Comparison of ENCODE assay signal across 8 mouse cellular contexts in the genomic region with DNA sequence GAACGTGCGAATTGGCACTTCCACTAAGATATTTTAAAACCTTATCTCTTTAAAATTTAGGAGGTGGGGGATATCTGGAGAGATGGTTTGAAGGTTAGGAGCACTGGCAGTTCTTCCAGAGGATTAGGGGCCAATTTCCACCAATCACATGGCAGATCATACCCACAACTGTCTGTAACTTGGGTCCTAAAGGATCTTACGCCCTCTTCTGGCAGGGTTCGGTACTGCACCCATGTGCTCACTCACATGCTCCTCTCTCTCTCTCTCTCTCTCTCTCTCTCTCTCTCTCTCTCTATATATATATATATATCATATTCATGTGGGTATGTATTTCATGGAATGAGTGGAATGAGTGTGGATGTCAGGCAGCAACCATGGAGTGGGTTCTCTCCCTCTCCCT.
DNase-seq lines count a peak whose midpoint lies in the region; ATAC-seq and TF ChIP-seq lines count a peak whose summit lies in the region.

No protein-coding gene starts in this region.

- peak; percentile 57 for TF ChIP-seq CTCF in stomach, postnatal 0 days (IDR thresholded peaks at IDR 0.05; ENCODE audit: low read depth)

- no peaks in the 10 kb centered on the region for H3K9me3 ChIP-seq in heart, embryonic 12.5 days (replicated peaks)
- no peaks in the 10 kb centered on the region for H3K9me3 ChIP-seq in stomach, postnatal 0 days (ENCODE audit: control insufficient read depth, low read length)
- H3K9me3 ChIP-seq in heart, embryonic 10.5 days, result no peaks in the 10 kb centered on the region

- H3K9ac ChIP-seq in heart, embryonic 12.5 days, result no peak overlapping the region
- H3K9ac ChIP-seq in stomach, postnatal 0 days (ENCODE audit: low read length), result no peak overlapping the region

- H3K36me3 ChIP-seq in heart, embryonic 12.5 days, result no peaks in the 10 kb centered on the region
- H3K36me3 ChIP-seq in stomach, postnatal 0 days (ENCODE audit: control insufficient read depth, insufficient read depth, low read length), result no peaks in the 10 kb centered on the region
- H3K36me3 ChIP-seq in heart, embryonic 10.5 days, result no peaks in the 10 kb centered on the region

- H3K4me1 ChIP-seq in heart, embryonic 12.5 days (replicated peaks), result no peaks in the 10 kb centered on the region
- H3K4me1 ChIP-seq in stomach, postnatal 0 days (replicated peaks; ENCODE audit: control insufficient read depth, insufficient read depth), result no peaks in the 10 kb centered on the region
- H3K4me1 ChIP-seq in heart, embryonic 10.5 days, result no peaks in the 10 kb centered on the region

- intact Hi-C loops in heart, postnatal 14 days (cut with DNase I), result loop anchor here (5.0 kb wide), 1 partner anchor 320 kb away; no protein-coding TSS in a partner anchor

- H3K4me3 ChIP-seq in heart, embryonic 12.5 days, result no peak overlapping the region
- H3K4me3 ChIP-seq in stomach, postnatal 0 days (ENCODE audit: low read depth, low read length), result no peak overlapping the region
- no peak overlapping the region for H3K4me3 ChIP-seq in heart, embryonic 10.5 days

- H3K27me3 ChIP-seq in heart, embryonic 12.5 days (replicated peaks), result no peaks in the 10 kb centered on the region
- no peaks in the 10 kb centered on the region for H3K27me3 ChIP-seq in stomach, postnatal 0 days (ENCODE audit: control insufficient read depth, insufficient read depth, low read length)
- no peaks in the 10 kb centered on the region; the same call in 1 of the 2 replicates for H3K27me3 ChIP-seq in heart, embryonic 10.5 days (ENCODE audit: insufficient read depth, poor library complexity, severe bottlenecking)

- no peak for ATAC-seq in heart, embryonic 12.5 days (ENCODE audit: insufficient number of reproducible peaks, low FRiP score)
- no peak for ATAC-seq in stomach, postnatal 0 days (ENCODE audit: low FRiP score, low TSS enrichment)

- DNase-seq in heart, postnatal 14 days, result peak; percentile 1
- peak; percentile 28 for DNase-seq in 3T3-L1 (ENCODE audit: low read depth, low spot score)
- peak; percentile 35 for DNase-seq in R1 (ENCODE audit: low read depth, low spot score)
- peak; percentile 8 to 54 for DNase-seq in kidney, adult 8-10 months
- peak; percentile 14 for DNase-seq in stomach, postnatal 0 days (ENCODE audit: low spot score)
- no peak for DNase-seq in heart, embryonic 10.5 days (ENCODE audit: low spot score)
- DNase-seq in urinary bladder, postnatal 25 days (ENCODE audit: low spot score), result no peak

- H3K27ac ChIP-seq in heart, embryonic 12.5 days (ENCODE audit: poor library complexity, severe bottlenecking), result no peak overlapping the region
- no peak overlapping the region for H3K27ac ChIP-seq in stomach, postnatal 0 days (replicated peaks)
- H3K27ac ChIP-seq in heart, embryonic 10.5 days, result no peak overlapping the region

- no peak overlapping the region for H3K4me2 ChIP-seq in heart, embryonic 12.5 days
- H3K4me2 ChIP-seq in stomach, postnatal 0 days (replicated peaks; ENCODE audit: low read depth), result no peak overlapping the region

- no peak for TF ChIP-seq EP300 in stomach, postnatal 0 days (optimal IDR thresholded peaks at IDR 0.05)

- WGBS in heart, embryonic 12.5 days, result 43% methylated on average over 4 of the region's 4 CpGs
- WGBS in stomach, postnatal 0 days, result 49% methylated on average over 4 of the region's 4 CpGs
- WGBS in heart, embryonic 10.5 days, result 49% methylated on average over 4 of the region's 4 CpGs

Comparison
In these comparisons a context has a peak if more than half of its experiments do, and no peak if none do; other contexts are left out.
1. DNase-seq: peak in heart, postnatal 14 days (2 of 2), 3T3-L1 (single experiment), R1 (single experiment), kidney, adult 8-10 months (2 of 2) and stomach, postnatal 0 days (single experiment); none in heart, embryonic 10.5 days (single experiment) and urinary bladder, postnatal 25 days (single experiment).